Mouse (Mus musculus): ENCODE data around the gene Tmod4.

- no peak for TF ChIP-seq CTCF (IDR thresholded peaks at IDR 0.05; ENCODE audit: extremely low read depth, insufficient read depth, low read length)
- no peak for TF ChIP-seq POLR2A (IDR thresholded peaks at IDR 0.05; ENCODE audit: extremely low read depth, insufficient read depth, low read length)
Observed at GRCm38 (mm10) chr3:95162345-95162628, 38.0 kb downstream of the Tmod4 start.
